ENCODE assay signal across 23 mouse cellular contexts in genomic region chr4:154672027-154672426, GRCm38 (mm10). TPM values are rescaled to one million over a fixed set of nuclear protein-coding genes. Genes with fewer than 3 reads are reported as not detected.
DNase-seq lines count a peak whose midpoint lies in the region; ATAC-seq lines count a peak whose summit lies in the region.
"Had no signal": no experiment of that assay in that cellular context is flagged by ENCODE, and none has a peak within 500 bp of the region (broad histone marks: within the 10 kb centered on the region; RNA-seq: fewer than 3 reads in every experiment).

No protein-coding gene starts in this region.

- H3K27ac ChIP-seq in kidney, embryonic 14.5 days (ENCODE audit: low read depth, low read length), result peak overlapping the region; percentile 20; the same call in 1 of the 2 replicates
- no peak overlapping the region for H3K27ac ChIP-seq in midbrain, embryonic 11.5 days (ENCODE audit: low read depth, low read length)
- no peak overlapping the region for H3K27ac ChIP-seq in midbrain, embryonic 10.5 days (replicated peaks)
- H3K27ac ChIP-seq: embryonic facial prominence, embryonic 13.5 days; forebrain, embryonic 13.5 days; heart, embryonic 10.5 days; hindbrain, embryonic 13.5 days had no signal

- peaks cover 13% of the 10 kb centered on the region; the same call in 1 of the 2 replicates for H3K4me1 ChIP-seq in kidney, embryonic 14.5 days (ENCODE audit: control insufficient read depth, insufficient read depth, low read length)
- H3K4me1 ChIP-seq in midbrain, embryonic 11.5 days (ENCODE audit: control insufficient read depth, insufficient read depth, low read length), result no peaks in the 10 kb centered on the region
- peaks cover 14% of the 10 kb centered on the region for H3K4me1 ChIP-seq in midbrain, embryonic 10.5 days
- H3K4me1 ChIP-seq: heart, embryonic 10.5 days had no signal

- no peak overlapping the region for H3K9ac ChIP-seq in kidney, embryonic 14.5 days (ENCODE audit: low read depth, low read length)
- H3K9ac ChIP-seq in midbrain, embryonic 11.5 days (ENCODE audit: low read length), result no peak overlapping the region
- H3K9ac ChIP-seq: embryonic facial prominence, embryonic 13.5 days; forebrain, embryonic 13.5 days; hindbrain, embryonic 13.5 days had no signal

- H3K27me3 ChIP-seq in kidney, embryonic 14.5 days (ENCODE audit: control insufficient read depth, insufficient read depth, low read length), result peaks cover 36% of the 10 kb centered on the region
- H3K27me3 ChIP-seq in midbrain, embryonic 11.5 days (ENCODE audit: control insufficient read depth, insufficient read depth, low read length), result peaks cover 2% of the 10 kb centered on the region; the same call in 1 of the 2 replicates
- peaks cover 62% of the 10 kb centered on the region for H3K27me3 ChIP-seq in midbrain, embryonic 10.5 days (ENCODE audit: low read depth, poor library complexity, severe bottlenecking)

- 54% methylated on average over 1 of the region's 1 CpGs for WGBS in kidney, embryonic 14.5 days
- 77% methylated on average over 1 of the region's 1 CpGs for WGBS in midbrain, embryonic 11.5 days
- WGBS in midbrain, embryonic 10.5 days, result 68% methylated on average over 1 of the region's 1 CpGs

- no peaks in the 10 kb centered on the region for H3K9me3 ChIP-seq in kidney, embryonic 14.5 days (ENCODE audit: control insufficient read depth, low read length)
- no peaks in the 10 kb centered on the region for H3K9me3 ChIP-seq in midbrain, embryonic 11.5 days (ENCODE audit: control insufficient read depth, low read length)
- no peaks in the 10 kb centered on the region for H3K9me3 ChIP-seq in midbrain, embryonic 10.5 days (replicated peaks)
- H3K9me3 ChIP-seq: embryonic facial prominence, embryonic 13.5 days; forebrain, embryonic 13.5 days; heart, embryonic 10.5 days; hindbrain, embryonic 13.5 days had no signal

- DNase-seq in embryo, embryonic 10 days (ENCODE audit: low spot score), result peak; percentile 54
- DNase-seq in embryo, embryonic 11 days, result no peak
- DNase-seq in kidney, adult 11 months, result no peak
- peak; percentile 10 for DNase-seq in midbrain, embryonic 11.5 days (ENCODE audit: low spot score, missing footprints)
- no peak for DNase-seq in midbrain, embryonic 10.5 days (ENCODE audit: low spot score)
- no peak for DNase-seq in MN1 (ENCODE audit: low spot score)
- DNase-seq: adrenal gland, postnatal 10 days; B cell, adult 2 months; cerebellum, adult 11 months; cerebellum, adult 8-10 months; cerebellum, postnatal 14 days; gastrocnemius, postnatal 36 days; heart, adult 18-20 months; heart, postnatal 14 days had no signal

- ATAC-seq in kidney, embryonic 14.5 days (ENCODE audit: low FRiP score, low TSS enrichment), result peak; percentile 18; the same call in 1 of the 2 replicates
- ATAC-seq in midbrain, embryonic 11.5 days (ENCODE audit: low FRiP score), result no peak
- ATAC-seq: CD4-positive, CD25-positive, alpha-beta regulatory T cell, adult 4 months; forebrain, embryonic 13.5 days had no signal

- no peaks in the 10 kb centered on the region for H3K36me3 ChIP-seq in kidney, embryonic 14.5 days (ENCODE audit: control insufficient read depth, insufficient read depth, low read length)
- H3K36me3 ChIP-seq in midbrain, embryonic 11.5 days (ENCODE audit: control insufficient read depth, insufficient read depth, low read length), result no peaks in the 10 kb centered on the region
- H3K36me3 ChIP-seq in midbrain, embryonic 10.5 days, result no peaks in the 10 kb centered on the region
- H3K36me3 ChIP-seq: embryonic facial prominence, embryonic 13.5 days; G1E; heart, embryonic 10.5 days; hindbrain, embryonic 13.5 days had no signal

- no peak overlapping the region for H3K4me2 ChIP-seq in kidney, embryonic 14.5 days (replicated peaks; ENCODE audit: low read depth, low read length)
- no peak overlapping the region for H3K4me2 ChIP-seq in midbrain, embryonic 11.5 days
- H3K4me2 ChIP-seq: embryonic facial prominence, embryonic 13.5 days; forebrain, embryonic 13.5 days; hindbrain, embryonic 13.5 days had no signal

- no peak overlapping the region for H3K4me3 ChIP-seq in kidney, embryonic 14.5 days (ENCODE audit: low read length)
- no peak overlapping the region for H3K4me3 ChIP-seq in midbrain, embryonic 11.5 days (ENCODE audit: low read depth, low read length)
- no peak overlapping the region for H3K4me3 ChIP-seq in midbrain, embryonic 10.5 days
- H3K4me3 ChIP-seq: embryonic facial prominence, embryonic 13.5 days; forebrain, embryonic 13.5 days; heart, embryonic 10.5 days; hindbrain, embryonic 13.5 days had no signal

RNA-seq across cellular contexts. Expression of gene Actrt2, which starts 4.4 kb away (rescaled TPM):
- polyA plus RNA-seq in kidney, embryonic 14.5 days (2014; fragmentation: Nextera tagmentation; extraction: Ambion mirVana), result not detected in 2 replicates
- not detected in 2 replicates for polyA plus RNA-seq in midbrain, embryonic 11.5 days (2014; fragmentation: Nextera tagmentation; extraction: Ambion mirVana)
- polyA plus RNA-seq in midbrain, embryonic 10.5 days (2016; fragmentation: Nextera tagmentation; extraction: Ambion mirVana), result not detected in 2 replicates
- polyA plus RNA-seq: brain, embryonic 14.5 days; CD4-positive, CD25-positive, alpha-beta regulatory T cell, adult 4 months; embryonic facial prominence, embryonic 13.5 days; forebrain, embryonic 13.5 days; G1E; heart, embryonic 10.5 days; heart, embryonic 14.5 days; hindbrain, embryonic 13.5 days had no signal

RNA-seq across cellular contexts. Expression of gene Prdm16, which starts 35.4 kb away (rescaled TPM):
- 13.5 and 25.4 TPM in 2 replicates for polyA plus RNA-seq in kidney, embryonic 14.5 days (2014; fragmentation: Nextera tagmentation; extraction: Ambion mirVana)
- 6.6 and 8.0 TPM in 2 replicates for polyA plus RNA-seq in midbrain, embryonic 11.5 days (2014; fragmentation: Nextera tagmentation; extraction: Ambion mirVana)
- polyA plus RNA-seq in midbrain, embryonic 10.5 days (2016; fragmentation: Nextera tagmentation; extraction: Ambion mirVana), result 12.5 and 14.1 TPM in 2 replicates
- polyA plus RNA-seq: G1E had no signal

Comparison
In these comparisons a context has a peak if more than half of its experiments do, and no peak if none do; other contexts are left out.
1. DNase-seq: peak in embryo, embryonic 10 days (single experiment) and midbrain, embryonic 11.5 days (single experiment); none in embryo, embryonic 11 days (single experiment), kidney, adult 11 months (single experiment), midbrain, embryonic 10.5 days (single experiment) and MN1 (single experiment).